Mouse (Mus musculus) limb, embryonic 11.5 days (tissue): ENCODE measurements around the gene Mdh2. TPM values are rescaled to one million over a fixed set of nuclear protein-coding genes. Genes with fewer than 3 reads are reported as not detected.

Experiments
- ATAC-seq: fragments of 200-750 bp; cut with Nextera tagmentation; 2 replicates; pipeline ENCODE4 v1.8.0; 2017; ENCODE audit warnings: low read depth; ENCODE audit not compliant: insufficient number of reproducible peaks, low FRiP score, low TSS enrichment
- DNase-seq: peaks from one replicate; pipeline ENCODE4 v3.0.0-alpha.2; 2015; ENCODE audit warnings: low spot score
- H3K27ac ChIP-seq: fragments of 300-500 bp; sonication (generic); replicated peaks from 2 replicates; pipeline ENCODE4 v1.5.1; 2014; ENCODE audit warnings: low read depth, mild to moderate bottlenecking, low read length
- H3K27me3 ChIP-seq: fragments of 300-500 bp; sonication (generic); 2 replicates; pipeline ENCODE4 v1.6.1; 2014; ENCODE audit warnings: mild to moderate bottlenecking, low read length, mixed read lengths; ENCODE audit not compliant: control insufficient read depth, insufficient read depth
- H3K36me3 ChIP-seq: fragments of 300-500 bp; sonication (generic); 2 replicates; pipeline ENCODE4 v1.6.1; 2014; ENCODE audit warnings: mild to moderate bottlenecking, low read length, moderate library complexity, mixed read lengths; ENCODE audit not compliant: control insufficient read depth, insufficient read depth
- H3K4me1 ChIP-seq: fragments of 300-500 bp; sonication (generic); 2 replicates; pipeline ENCODE4 v1.6.1; 2014; ENCODE audit warnings: low read length, mixed read lengths; ENCODE audit not compliant: control insufficient read depth, insufficient read depth
- H3K4me2 ChIP-seq: fragments of 300-500 bp; sonication (generic); 2 replicates; pipeline ENCODE4 v1.6.1; 2014; ENCODE audit warnings: low read depth, mild to moderate bottlenecking, moderate library complexity; ENCODE audit not compliant: severe bottlenecking
- H3K4me3 ChIP-seq: fragments of 300-500 bp; sonication (generic); 2 replicates; pipeline ENCODE4 v1.5.1; 2014; ENCODE audit warnings: low read depth, low read length
- H3K9ac ChIP-seq: fragments of 300-500 bp; sonication (generic); 2 replicates; pipeline ENCODE4 v1.6.1; 2014; ENCODE audit warnings: mild to moderate bottlenecking, low read length
- H3K9me3 ChIP-seq: fragments of 300-500 bp; sonication (generic); 2 replicates; pipeline ENCODE4 v1.6.1; 2016; ENCODE audit warnings: low read length; ENCODE audit not compliant: control insufficient read depth
- WGBS: fragments of 180-500 bp; shearing (Covaris S2); extraction: QIAGEN DNeasy Blood & Tissue Kit; methylation state at CpG from one replicate; pipeline ENCODE4 v1.1.7; 2014; 5-methylcytosine and 5-hydroxymethylcytosine counted together
- polyA plus RNA-seq: library from polyadenylated mRNA; unstranded; fragments of >200 nt; fragmentation: Nextera tagmentation; extraction: Ambion mirVana; gene quantifications from 2 replicates; pipeline ENCODE4 v1.2.1, GENCODE M21; 2014

The Mdh2 gene
- polyA plus RNA-seq, 1 experiment from 2014 or later, result 569 TPM

- ATAC-seq (no peak), DNase-seq (peak; percentile 91)
- H3K9ac ChIP-seq, result peak overlapping the region; percentile 47
- H3K27me3 ChIP-seq, result no peaks in the 10 kb centered on the region
- WGBS, result 11% methylated on average over 20 of the region's 20 CpGs
- H3K4me2 ChIP-seq, result peak overlapping the region; percentile 37
- no peaks in the 10 kb centered on the region for H3K9me3 ChIP-seq
- no peaks in the 10 kb centered on the region for H3K4me1 ChIP-seq
- H3K4me3 ChIP-seq, result peak overlapping the region; percentile 14; the same call in 1 of the 2 replicates
- peaks cover 15% of the 10 kb centered on the region for H3K36me3 ChIP-seq
- no peak overlapping the region for H3K27ac ChIP-seq
These were observed 15.9 kb downstream of the Mdh2 start for GRCm38 (mm10) chr5:135793996-135794858.

GRCm38 (mm10) chr5:135794859-135795181 is 16.5 kb downstream of the Mdh2 start:
- peaks cover 9% of the 10 kb centered on the region for H3K36me3 ChIP-seq
- peak overlapping the region; percentile 37 for H3K4me2 ChIP-seq
- H3K4me3 ChIP-seq, result peak overlapping the region; percentile 14; the same call in 1 of the 2 replicates
- DNase-seq (no peak), ATAC-seq (no peak)
- no peaks in the 10 kb centered on the region for H3K4me1 ChIP-seq
- H3K27ac ChIP-seq, result no peak overlapping the region
- no peak overlapping the region for H3K9ac ChIP-seq
- WGBS, result 19% methylated on average over 5 of the region's 5 CpGs
- H3K27me3 ChIP-seq, result no peaks in the 10 kb centered on the region
- H3K9me3 ChIP-seq, result no peaks in the 10 kb centered on the region

DNA sequence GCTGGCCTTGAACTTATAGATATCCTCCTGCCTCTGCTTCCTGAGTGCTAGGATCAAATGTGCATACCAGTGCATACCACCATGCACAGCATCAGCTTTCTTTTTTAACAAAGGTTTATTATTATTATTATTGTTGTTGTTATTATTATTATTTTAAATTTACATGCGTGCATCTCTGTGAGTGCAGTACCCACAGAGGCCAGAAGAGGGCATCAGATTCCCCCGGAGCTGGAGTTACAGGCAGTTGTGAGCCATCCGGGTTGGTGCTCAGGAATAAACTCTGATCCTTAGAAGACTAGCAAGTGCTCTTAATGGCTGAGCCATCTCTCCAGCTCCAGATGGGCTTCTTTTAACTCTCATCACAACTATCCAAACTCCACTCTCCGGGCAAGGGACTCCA is 21.5 kb downstream of the Mdh2 start:
- 45% methylated on average over 4 of the region's 4 CpGs for WGBS
- Histone ChIP-seq H3K27ac (no peak overlapping the region), H3K4me3 (no peak overlapping the region), H3K27me3 (no peaks in the 10 kb centered on the region), H3K36me3 (no peaks in the 10 kb centered on the region), H3K9me3 (no peaks in the 10 kb centered on the region), H3K4me2 (no peak overlapping the region), H3K9ac (no peak overlapping the region), H3K4me1 (peaks cover 12% of the 10 kb centered on the region)
- DNase-seq (peak; percentile 50), ATAC-seq (no peak)

DNA sequence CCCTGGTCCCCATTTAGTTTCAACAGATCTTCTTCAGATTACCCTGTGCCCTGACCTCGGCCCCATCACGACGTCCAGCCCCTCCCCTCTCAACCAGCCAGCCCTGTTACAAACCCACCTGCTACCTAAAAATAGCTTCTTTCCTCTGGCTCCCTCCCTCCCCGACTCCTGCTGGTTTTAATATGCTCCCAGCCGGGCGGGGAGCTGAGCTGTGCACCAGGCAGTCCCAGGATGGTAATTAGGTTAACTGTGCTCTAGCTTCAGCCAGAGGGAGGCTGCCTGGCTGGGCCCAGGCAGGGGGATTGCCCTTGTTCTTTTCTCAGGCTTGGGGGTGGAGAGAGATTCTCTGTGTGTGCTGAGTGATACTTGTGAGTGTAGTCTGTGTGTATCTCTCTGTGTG is 22.6 kb downstream of the Mdh2 start:
- H3K4me2 ChIP-seq, result no peak overlapping the region
- H3K4me1 ChIP-seq, result peaks cover 12% of the 10 kb centered on the region
- no peak overlapping the region for H3K4me3 ChIP-seq
- ATAC-seq (0 out of 2 replicates have a peak, but pooled peaks have one; percentile 47), DNase-seq (peak; percentile 49)
- no peaks in the 10 kb centered on the region for H3K36me3 ChIP-seq
- no peak overlapping the region for H3K9ac ChIP-seq
- WGBS, result 3% methylated on average over 6 of the region's 6 CpGs
- no peaks in the 10 kb centered on the region for H3K9me3 ChIP-seq
- no peak overlapping the region for H3K27ac ChIP-seq
- H3K27me3 ChIP-seq, result no peaks in the 10 kb centered on the region

GRCm38 (mm10) chr5:135802641-135803040 is 24.4 kb downstream of the Mdh2 start:
- Histone ChIP-seq H3K4me1 (peaks cover 12% of the 10 kb centered on the region), H3K9me3 (no peaks in the 10 kb centered on the region), H3K27ac (no peak overlapping the region), H3K9ac (no peak overlapping the region), H3K36me3 (no peaks in the 10 kb centered on the region), H3K4me2 (no peak overlapping the region), H3K27me3 (no peaks in the 10 kb centered on the region), H3K4me3 (no peak overlapping the region)
- DNase-seq (no peak), ATAC-seq (no peak)
- WGBS, result 90% methylated on average over 8 of the region's 8 CpGs

GRCm38 (mm10) chr5:135803135-135803534 is 24.9 kb downstream of the Mdh2 start:
- Histone ChIP-seq H3K4me3 (no peak overlapping the region), H3K4me2 (no peak overlapping the region), H3K27me3 (no peaks in the 10 kb centered on the region), H3K4me1 (peaks cover 12% of the 10 kb centered on the region), H3K36me3 (no peaks in the 10 kb centered on the region), H3K9me3 (no peaks in the 10 kb centered on the region), H3K9ac (no peak overlapping the region), H3K27ac (no peak overlapping the region)
- WGBS, result 59% methylated on average over 4 of the region's 4 CpGs
- ATAC-seq, result no peak
- no peak for DNase-seq

GRCm38 (mm10) chr5:135803676-135804075 is 25.4 kb downstream of the Mdh2 start:
- H3K4me1 ChIP-seq, result peaks cover 12% of the 10 kb centered on the region
- H3K4me2 ChIP-seq, result no peak overlapping the region
- no peaks in the 10 kb centered on the region for H3K9me3 ChIP-seq
- no peak overlapping the region for H3K27ac ChIP-seq
- no peak overlapping the region for H3K4me3 ChIP-seq
- ATAC-seq (no peak), DNase-seq (no peak)
- WGBS, result 84% methylated on average over 4 of the region's 4 CpGs
- no peaks in the 10 kb centered on the region for H3K27me3 ChIP-seq
- H3K9ac ChIP-seq, result no peak overlapping the region
- H3K36me3 ChIP-seq, result no peaks in the 10 kb centered on the region

DNA sequence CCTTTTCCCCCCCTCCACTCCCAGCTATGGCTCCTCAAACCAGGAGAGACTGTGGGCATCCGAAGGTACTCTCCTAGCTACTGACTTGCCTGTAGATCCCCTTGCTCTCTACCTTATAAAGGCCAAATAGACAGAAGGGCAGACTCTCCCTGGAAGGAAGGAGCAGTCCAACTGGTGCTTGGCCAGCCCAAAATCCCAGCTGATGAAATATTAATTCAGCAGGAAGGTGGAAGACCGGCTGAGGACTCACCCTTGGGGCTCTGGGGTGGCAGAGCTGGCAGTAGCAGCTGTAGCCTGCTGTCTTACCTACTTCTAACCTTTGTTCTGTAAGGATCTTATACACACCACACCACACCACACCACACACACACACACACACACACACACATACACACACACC is 26.5 kb downstream of the Mdh2 start:
- DNase-seq, result no peak
- H3K27me3 ChIP-seq, result no peaks in the 10 kb centered on the region

More for the DNA sequence above, 26.5 kb downstream of the Mdh2 start:
- Histone ChIP-seq H3K9ac (no peak overlapping the region), H3K4me3 (no peak overlapping the region), H3K27ac (no peak overlapping the region), H3K36me3 (no peaks in the 10 kb centered on the region), H3K4me2 (no peak overlapping the region), H3K4me1 (peaks cover 12% of the 10 kb centered on the region), H3K9me3 (no peaks in the 10 kb centered on the region)
- ATAC-seq, result no peak
- 59% methylated on average over 2 of the region's 2 CpGs for WGBS
